Mouse (Mus musculus) heart, adult 2 months (tissue): ENCODE data around the gene Prdm16. TPM values are rescaled to one million over a fixed set of nuclear protein-coding genes. Genes with fewer than 3 reads are reported as not detected.

Source experiments
- DNase-seq, 2 experiments: peaks; one replicate each; pipeline ENCODE4 v3.0.0; 2021
- H3K27ac ChIP-seq: fragments of 200-600 bp; 2 replicates; pipeline ENCODE4 v1.8.1; 2022
- H3K27me3 ChIP-seq: fragments of 200-500 bp; 2 replicates; pipeline ENCODE4 v1.6.1; 2012; ENCODE audit warnings: mild to moderate bottlenecking, low read length, inconsistent platforms, mixed read lengths; ENCODE audit not compliant: control insufficient read depth, insufficient read depth
- H3K36me3 ChIP-seq: fragments of 200-500 bp; 2 replicates; pipeline ENCODE4 v1.6.1; 2012; ENCODE audit warnings: low read length, inconsistent platforms; ENCODE audit not compliant: control insufficient read depth, insufficient read depth
- H3K4me1 ChIP-seq: fragments of 200-500 bp; 2 replicates; pipeline ENCODE4 v1.6.1; 2011; ENCODE audit warnings: low read length; ENCODE audit not compliant: control insufficient read depth, insufficient read depth
- H3K4me3 ChIP-seq: fragments of 200-600 bp; 2 replicates; pipeline ENCODE4 v1.8.1; 2022
- H3K79me2 ChIP-seq: fragments of 200-500 bp; replicated peaks from 2 replicates; pipeline ENCODE4 v1.6.1; 2012; ENCODE audit warnings: mild to moderate bottlenecking, inconsistent platforms, low read length, moderate library complexity, mixed read lengths; ENCODE audit not compliant: control insufficient read depth, insufficient read depth
- H3K9ac ChIP-seq: fragments of 200-500 bp; 2 replicates; pipeline ENCODE4 v1.6.1; 2012; ENCODE audit warnings: low read depth, mild to moderate bottlenecking, control low read depth, inconsistent platforms, low read length, mixed read lengths
- CTCF ChIP-seq: fragments of 200-600 bp; IDR thresholded peaks from 2 replicates; pipeline ENCODE4 v1.8.1; 2022; ENCODE audit warnings: antibody characterized with exemption, mild to moderate bottlenecking, moderate library complexity
- EP300 ChIP-seq: fragments of 200-500 bp; IDR thresholded peaks from 2 replicates; pipeline ENCODE4 v1.6.1; 2011; ENCODE audit warnings: low read depth, low read length, control low read depth; ENCODE audit not compliant: insufficient read depth
- POLR2A ChIP-seq: fragments of 200-500 bp; IDR thresholded peaks from 2 replicates; pipeline ENCODE4 v1.6.1; 2011; ENCODE audit warnings: mild to moderate bottlenecking, low read depth, low read length, control low read depth; ENCODE audit not compliant: insufficient read depth
- WGBS: fragments of 180-500 bp; shearing (Covaris S2); methylation state at CpG from one replicate; pipeline ENCODE4 v1.1.7; 2018; 5-methylcytosine and 5-hydroxymethylcytosine counted together
- intact Hi-C: fragments of 180-260 bp; cut with DNase I; formaldehyde crosslinking; loops from one replicate; pipeline ENCODE4 v1.15.1; 2025
- polyA plus RNA-seq: library from polyadenylated mRNA; depleted of rRNA; stranded (reverse); fragments of >200 nt; gene quantifications from 2 replicates; pipeline ENCODE4 v1.2.3, GENCODE M21; 2012
- total RNA-seq, 2 experiments: library from RNA; stranded (reverse); gene quantifications; 2 replicates each; pipeline ENCODE4 v1.2.3; 2021

The Prdm16 gene
- total and polyA plus RNA-seq, 3 experiments: 7.6 to 18.1 (median 16.8) TPM

DNA sequence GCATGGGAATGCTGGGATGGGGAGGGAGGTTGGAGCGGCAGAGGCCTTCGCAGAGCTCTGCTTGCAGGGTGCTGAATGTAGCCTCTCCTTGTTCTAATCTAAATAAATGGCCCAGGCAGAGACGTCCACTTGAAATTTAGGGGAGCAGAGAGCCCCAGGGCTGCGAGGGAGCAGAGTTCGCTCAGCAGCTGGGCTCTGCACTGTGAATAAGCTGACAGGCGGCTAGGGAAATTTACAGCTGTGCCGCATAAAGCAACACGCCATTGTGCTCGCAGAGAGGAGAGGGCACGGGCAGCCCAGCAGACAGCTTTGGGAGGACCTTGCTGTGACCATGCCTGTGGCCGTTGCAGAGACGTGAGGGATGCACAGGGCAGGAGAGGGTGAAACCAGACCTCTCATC, 305.4 kb downstream of the Prdm16 start:
- intact Hi-C loops: loop anchor here (2.0 to 5.0 kb wide), 3 partner anchors 62 to 306 kb away; partner anchors contain the start of gene Prdm16
- no peak for TF ChIP-seq CTCF
- no peak for TF ChIP-seq POLR2A
- TF ChIP-seq EP300: no peak
- H3K4me1 ChIP-seq: peaks cover 4% of the 10 kb centered on the region
- no peaks in the 10 kb centered on the region for H3K36me3 ChIP-seq
- DNase-seq: no peak
- no peak overlapping the region for H3K9ac ChIP-seq
- WGBS: 79% methylated on average over 12 of the region's 12 CpGs
- no peaks in the 10 kb centered on the region for H3K79me2 ChIP-seq
- no peak overlapping the region for H3K27ac ChIP-seq
- H3K4me3 ChIP-seq: no peak overlapping the region
- no peaks in the 10 kb centered on the region for H3K27me3 ChIP-seq

DNA sequence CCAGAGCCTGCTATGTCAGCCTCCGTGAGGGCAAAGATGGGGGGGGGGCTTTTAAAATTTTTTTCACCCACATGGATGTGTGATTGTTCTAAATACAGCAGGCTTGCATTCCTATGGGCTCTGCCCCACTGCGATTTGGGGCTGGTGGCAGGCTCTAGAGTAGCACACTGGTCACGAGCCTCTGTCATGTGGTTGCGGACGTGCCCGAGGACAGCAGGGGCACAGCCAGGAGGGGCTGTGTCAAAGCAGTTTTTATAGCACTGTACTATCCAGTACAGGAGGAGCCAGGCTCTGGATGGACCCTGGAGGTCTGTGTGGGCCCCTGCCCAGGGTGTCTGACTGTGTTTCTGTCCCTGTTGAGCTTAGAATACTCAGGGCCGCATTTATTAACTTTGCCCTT, 306.7 kb downstream of the Prdm16 start:
- 60% methylated on average over 7 of the region's 7 CpGs for WGBS

DNA sequence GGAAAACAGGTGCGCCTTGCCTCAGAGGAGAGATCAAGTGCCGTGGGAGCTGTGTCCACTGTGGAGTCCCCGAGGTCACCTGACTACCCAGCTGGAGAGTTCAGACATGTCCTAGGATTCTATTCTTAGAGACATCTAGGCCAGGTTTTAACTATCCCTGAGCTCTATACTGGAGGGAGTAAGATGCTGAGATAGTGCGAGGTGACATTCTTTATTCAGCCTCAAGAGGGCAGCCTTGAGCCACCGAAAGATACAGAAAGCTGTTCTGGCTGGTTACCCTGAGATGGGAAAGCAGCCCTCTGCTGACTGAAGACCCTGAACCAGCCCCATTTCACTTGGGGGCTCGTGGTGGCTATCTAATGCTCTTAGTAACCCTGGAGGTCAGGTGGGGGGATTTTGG, 307.8 kb downstream of the Prdm16 start:
- H3K36me3 ChIP-seq: no peaks in the 10 kb centered on the region
- no peak overlapping the region for H3K4me3 ChIP-seq
- H3K27ac ChIP-seq: peak overlapping the region; percentile 84
- peak; percentile 65 to 77 for DNase-seq
- no peaks in the 10 kb centered on the region for H3K79me2 ChIP-seq
- WGBS: 14% methylated on average over 6 of the region's 6 CpGs
- intact Hi-C loops: loop anchor here (1.0 to 2.0 kb wide), 3 partner anchors 345 to 496 kb away; no protein-coding TSS in a partner anchor
- H3K9ac ChIP-seq: no peak overlapping the region
- 0 out of 2 replicates have a peak, but pooled peaks have one; percentile 44 for TF ChIP-seq EP300
- peak; percentile 99 for TF ChIP-seq CTCF
- no peak for TF ChIP-seq POLR2A
- H3K27me3 ChIP-seq: no peaks in the 10 kb centered on the region
- H3K4me1 ChIP-seq: peaks cover 2% of the 10 kb centered on the region; the same call in 1 of the 2 replicates

More for the DNA sequence above, 306.7 kb downstream of the Prdm16 start:
- intact Hi-C loops: loop anchor here (2.0 to 5.0 kb wide), 3 partner anchors 63 to 307 kb away; partner anchors contain the start of gene Prdm16
- Histone ChIP-seq H3K4me1 (peaks cover 2% of the 10 kb centered on the region; the same call in 1 of the 2 replicates), H3K9ac (no peak overlapping the region), H3K36me3 (no peaks in the 10 kb centered on the region), H3K79me2 (no peaks in the 10 kb centered on the region), H3K4me3 (no peak overlapping the region), H3K27ac (peak overlapping the region; percentile 84), H3K27me3 (no peaks in the 10 kb centered on the region)
- DNase-seq: peak; percentile 52 to 75
- TF ChIP-seq CTCF (no peak), POLR2A (no peak), EP300 (peak; percentile 82)

DNA sequence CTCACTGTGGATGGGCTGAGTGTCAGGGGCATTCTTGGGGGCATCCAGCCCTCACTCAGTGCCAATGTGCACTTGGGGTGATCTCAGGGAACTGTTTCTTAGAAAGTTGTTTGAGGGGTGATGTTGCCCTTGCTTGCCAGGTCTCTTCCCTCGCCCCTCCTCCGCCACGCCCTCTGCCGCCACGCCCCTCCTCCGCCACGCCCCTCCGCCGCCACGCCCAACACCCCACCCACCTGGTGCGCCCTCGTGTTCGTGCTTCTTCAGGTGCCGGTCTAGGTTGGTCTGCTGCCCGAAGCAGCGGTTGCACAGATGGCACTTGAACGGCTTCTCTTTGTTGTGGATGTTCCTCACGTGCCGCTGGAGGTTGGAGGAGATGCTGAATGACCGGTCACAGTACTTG, 308.2 kb downstream of the Prdm16 start:
- no peak for DNase-seq

DNA sequence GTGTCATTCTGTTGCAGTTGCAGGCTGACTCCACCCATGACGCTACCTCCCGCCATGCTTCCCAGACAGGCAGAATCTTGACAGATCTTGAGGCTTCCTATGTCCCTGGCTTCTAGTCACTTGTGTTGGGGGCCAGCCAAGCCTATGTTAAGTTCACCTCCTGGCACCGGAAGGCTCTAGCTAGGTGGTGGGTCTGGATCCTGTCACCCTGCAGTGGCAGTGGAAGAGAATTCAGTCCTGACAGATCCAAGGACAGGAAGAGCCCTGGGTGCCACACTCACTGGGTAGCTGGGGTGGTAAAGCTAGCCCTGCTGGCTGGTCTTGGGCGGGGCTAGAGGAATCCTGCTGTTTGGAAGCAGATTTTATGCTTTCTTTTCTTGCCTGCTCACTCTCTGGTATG, 311.3 kb downstream of the Prdm16 start:
- Histone ChIP-seq H3K4me1 (no peaks in the 10 kb centered on the region; the same call in 1 of the 2 replicates), H3K4me3 (no peak overlapping the region), H3K36me3 (no peaks in the 10 kb centered on the region), H3K79me2 (no peaks in the 10 kb centered on the region), H3K9ac (no peak overlapping the region), H3K27me3 (no peaks in the 10 kb centered on the region), H3K27ac (no peak overlapping the region)
- no peak for TF ChIP-seq CTCF
- TF ChIP-seq POLR2A: no peak
- TF ChIP-seq EP300: peak; percentile 56; the same call in 1 of the 2 replicates
- intact Hi-C loops: no loop called here
- 29% methylated on average over 4 of the region's 4 CpGs for WGBS
- DNase-seq: peak in 1 of 2 experiments; percentile 26

More for the DNA sequence above, 308.2 kb downstream of the Prdm16 start:
- H3K4me3 ChIP-seq: no peak overlapping the region
- WGBS: 28% methylated on average over 16 of the region's 20 CpGs
- no peaks in the 10 kb centered on the region for H3K27me3 ChIP-seq
- intact Hi-C loops: loop anchor here (2.0 kb wide), 2 partner anchors 470 to 496 kb away; no protein-coding TSS in a partner anchor
- peaks cover 1% of the 10 kb centered on the region; the same call in 1 of the 2 replicates for H3K4me1 ChIP-seq
- H3K36me3 ChIP-seq: no peaks in the 10 kb centered on the region
- H3K79me2 ChIP-seq: no peaks in the 10 kb centered on the region
- no peak for TF ChIP-seq POLR2A
- TF ChIP-seq EP300: no peak
- TF ChIP-seq CTCF: no peak
- no peak overlapping the region for H3K9ac ChIP-seq
- no peak overlapping the region for H3K27ac ChIP-seq

DNA sequence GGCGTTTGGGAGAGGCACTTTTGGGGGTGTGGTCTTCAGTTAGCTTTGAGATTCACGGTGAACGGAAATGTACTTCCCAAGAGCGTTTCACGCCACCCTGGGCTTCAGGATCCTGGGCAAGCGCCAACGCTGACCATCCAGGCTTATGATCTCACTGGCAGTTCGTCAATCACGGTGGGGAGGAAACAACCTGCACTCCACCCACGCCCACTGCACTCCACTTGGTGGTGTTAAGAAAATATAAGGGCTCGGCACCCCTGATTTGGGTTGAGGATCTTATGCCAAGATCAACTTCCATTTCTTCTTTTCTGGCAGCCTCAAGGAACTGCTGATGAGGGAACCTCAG, 323.1 kb downstream of the Prdm16 start:
- no peak overlapping the region for H3K27ac ChIP-seq
- DNase-seq: no peak
- 61% methylated on average over 11 of the region's 11 CpGs for whole genome bisulfite sequencing
- intact Hi-C loops: no loop called here
- no peaks in the 10 kb centered on the region for H3K4me1 ChIP-seq
- no peak overlapping the region for H3K9ac ChIP-seq
- H3K36me3 ChIP-seq: no peaks in the 10 kb centered on the region
- TF ChIP-seq POLR2A (no peak), CTCF (no peak), EP300 (no peak)
- no peak overlapping the region for H3K4me3 ChIP-seq
- no peaks in the 10 kb centered on the region for H3K79me2 ChIP-seq
- H3K27me3 ChIP-seq: no peaks in the 10 kb centered on the region
